Mouse (Mus musculus) heart, postnatal 0 days (tissue): ENCODE results near the gene Rhcg. TPM values are rescaled to one million over a fixed set of nuclear protein-coding genes. Genes with fewer than 3 reads are reported as not detected.
A peak's percentile ranks its signal among the peaks of the same experiment; 100 is the strongest.

Source experiments
- ATAC-seq: fragments of 200-750 bp; cut with Nextera tagmentation; 2 replicates; pipeline ENCODE4 v1.8.0; 2017; ENCODE audit warnings: low read depth, moderate number of reproducible peaks, moderate library complexity; ENCODE audit not compliant: insufficient read depth
- DNase-seq: peaks from one replicate; pipeline ENCODE4 v3.0.0-alpha.2; 2016; ENCODE audit warnings: low spot score
- H3K27ac ChIP-seq: fragments of 300-500 bp; sonication (generic); 2 replicates; pipeline ENCODE4 v1.5.1; 2014; ENCODE audit warnings: low read depth, mild to moderate bottlenecking
- H3K27me3 ChIP-seq: fragments of 300-500 bp; sonication (generic); 2 replicates; pipeline ENCODE4 v1.6.1; 2014; ENCODE audit warnings: low read length, mixed read lengths; ENCODE audit not compliant: control insufficient read depth, insufficient read depth
- H3K36me3 ChIP-seq: fragments of 300-500 bp; sonication (generic); replicated peaks from 2 replicates; pipeline ENCODE4 v1.6.1; 2014; ENCODE audit warnings: low read length, mixed read lengths; ENCODE audit not compliant: control insufficient read depth, insufficient read depth
- H3K4me1 ChIP-seq: fragments of 300-500 bp; sonication (generic); 2 replicates; pipeline ENCODE4 v1.6.1; 2014; ENCODE audit warnings: antibody characterized with exemption; ENCODE audit not compliant: control insufficient read depth, insufficient read depth
- H3K4me2 ChIP-seq: fragments of 300-500 bp; sonication (generic); 2 replicates; pipeline ENCODE4 v1.6.1; 2014; ENCODE audit warnings: low read depth, mild to moderate bottlenecking, low read length, moderate library complexity
- H3K4me3 ChIP-seq: fragments of 300-500 bp; sonication (generic); 2 replicates; pipeline ENCODE4 v1.5.1; 2014; ENCODE audit warnings: low read depth, low read length
- H3K9ac ChIP-seq: fragments of 300-500 bp; sonication (generic); replicated peaks from 2 replicates; pipeline ENCODE4 v1.6.1; 2014; ENCODE audit warnings: low read depth, low read length, mixed read lengths
- H3K9me3 ChIP-seq: fragments of 300-500 bp; sonication (generic); replicated peaks from 2 replicates; pipeline ENCODE4 v1.6.1; 2016; ENCODE audit warnings: low read length; ENCODE audit not compliant: control insufficient read depth
- CTCF ChIP-seq: IDR thresholded peaks from 2 replicates; pipeline ENCODE4 v1.5.1; 2016; ENCODE audit warnings: antibody characterized with exemption, control low read depth, low read depth
- EP300 ChIP-seq: IDR thresholded peaks from 2 replicates; pipeline ENCODE4 v1.6.1; 2016; ENCODE audit warnings: antibody characterized with exemption, low read depth
- WGBS: fragments of 180-500 bp; shearing (Covaris S2); extraction: QIAGEN DNeasy Blood & Tissue Kit; methylation state at CpG from one replicate; pipeline ENCODE4 v1.1.7; 2014; 5-methylcytosine and 5-hydroxymethylcytosine counted together
- polyA plus RNA-seq: library from polyadenylated mRNA; unstranded; fragments of >200 nt; fragmentation: Nextera tagmentation; extraction: Ambion mirVana; gene quantifications from 2 replicates; pipeline ENCODE4 v1.2.1, GENCODE M21; 2015
- total RNA-seq: library from RNA; depleted of rRNA; stranded (reverse); fragments of >200 nt; gene quantifications from 2 replicates; pipeline ENCODE4 v1.2.3, GENCODE M21; 2014; ENCODE audit warnings: low replicate concordance

Gene Rhcg
- total and polyA plus RNA-seq, 2 experiments from 2014 or later, result 0.04 to 0.40 TPM

- WGBS, result 61% methylated on average over 10 of the region's 10 CpGs
These were observed 17.3 kb downstream of the Rhcg start for GRCm38 (mm10) chr7:79600122-79600521.

DNA sequence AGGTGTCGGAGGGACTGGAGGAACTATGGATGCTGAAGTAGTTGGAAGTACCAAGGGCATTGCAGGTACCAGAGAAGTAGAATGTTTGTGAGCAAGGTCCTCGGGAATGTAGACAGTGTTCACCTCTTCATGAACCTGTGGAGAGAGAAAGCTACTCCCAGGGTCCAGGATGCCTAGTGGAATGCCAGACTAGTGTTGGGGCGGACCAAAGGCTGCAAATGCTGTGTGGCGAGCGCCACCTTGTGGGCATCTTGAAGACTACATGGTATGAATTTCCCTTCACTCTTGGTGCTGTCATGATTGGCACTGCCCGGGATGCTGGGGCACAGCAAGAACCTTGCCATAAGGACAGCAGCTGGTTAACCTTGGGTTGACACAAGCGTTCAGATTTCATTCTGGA, 22.6 kb downstream of the Rhcg start:
- ATAC-seq, result peak; percentile 73; the same call in 1 of the 2 replicates
- Histone ChIP-seq H3K9me3 (no peaks in the 10 kb centered on the region), H3K27ac (no peak overlapping the region), H3K4me1 (no peaks in the 10 kb centered on the region), H3K9ac (no peak overlapping the region), H3K27me3 (peaks cover 91% of the 10 kb centered on the region), H3K36me3 (no peaks in the 10 kb centered on the region), H3K4me2 (no peak overlapping the region), H3K4me3 (no peak overlapping the region)
- peak; percentile 64 for DNase-seq
- TF ChIP-seq EP300 (no peak), CTCF (peak; percentile 96)
- 11% methylated on average over 7 of the region's 7 CpGs for WGBS

More at GRCm38 (mm10) chr7:79600122-79600521, 17.3 kb downstream of the Rhcg start:
- DNase-seq (no peak), ATAC-seq (no peak)
- no peak overlapping the region for H3K27ac ChIP-seq
- H3K9me3 ChIP-seq, result no peaks in the 10 kb centered on the region
- TF ChIP-seq CTCF (no peak), EP300 (no peak)
- no peaks in the 10 kb centered on the region for H3K4me1 ChIP-seq
- H3K9ac ChIP-seq, result no peak overlapping the region
- no peak overlapping the region for H3K4me2 ChIP-seq
- no peaks in the 10 kb centered on the region for H3K36me3 ChIP-seq
- H3K27me3 ChIP-seq, result peaks cover 80% of the 10 kb centered on the region
- H3K4me3 ChIP-seq, result no peak overlapping the region

DNA sequence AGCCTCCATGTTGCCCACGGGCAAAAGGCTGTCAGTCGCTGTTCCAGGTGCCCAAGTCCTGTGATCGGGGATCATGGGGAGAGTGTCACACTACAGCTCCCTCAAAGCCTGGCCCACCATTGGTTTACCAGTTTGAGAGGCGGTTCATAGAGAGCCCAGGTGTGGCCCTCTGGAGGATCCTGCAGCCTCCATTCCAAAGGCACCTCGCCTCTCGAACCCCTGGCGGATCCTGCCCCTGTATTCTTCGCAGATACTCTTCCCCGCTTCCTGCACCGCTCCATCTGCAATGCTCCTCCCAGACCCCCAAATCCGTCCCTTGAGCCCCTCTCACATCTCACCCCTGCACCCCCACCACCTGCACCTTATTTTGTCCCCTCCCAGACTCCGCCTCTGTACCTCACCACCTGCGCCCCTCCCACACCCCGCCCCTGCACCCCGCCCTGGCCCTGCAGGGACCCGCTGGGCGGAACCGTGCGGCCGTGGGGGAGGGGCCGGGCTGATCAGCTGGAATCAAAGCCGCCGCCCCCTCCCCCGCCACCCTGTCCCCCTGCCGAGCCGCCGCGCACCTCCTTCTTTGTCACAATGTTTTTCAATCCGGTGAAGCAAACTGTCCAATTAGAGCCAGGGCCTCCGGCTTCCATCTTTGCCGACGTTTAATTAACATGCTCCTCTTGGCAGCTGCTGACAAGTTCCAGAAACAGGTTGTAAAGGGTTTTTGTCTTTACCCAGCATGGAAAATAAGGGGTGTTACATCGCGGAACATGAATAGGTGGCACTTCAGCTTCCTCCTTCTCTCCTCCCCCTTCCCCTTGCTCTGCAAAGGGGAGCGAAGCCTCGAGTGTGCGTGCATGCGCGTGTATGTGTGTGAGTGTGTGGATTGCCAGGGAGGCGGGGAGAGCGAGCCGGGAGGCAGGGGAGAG, 25.4 kb downstream of the Rhcg start:
- DNase-seq (no peak), ATAC-seq (no peak)
- TF ChIP-seq EP300 (no peak), CTCF (no peak)
- Histone ChIP-seq H3K27ac (no peak overlapping the region), H3K4me1 (no peaks in the 10 kb centered on the region), H3K9me3 (peaks cover 7% of the 10 kb centered on the region; the same call in 1 of the 2 replicates), H3K4me2 (peak overlapping the region; percentile 51), H3K27me3 (peaks cover 83% of the 10 kb centered on the region), H3K36me3 (no peaks in the 10 kb centered on the region), H3K9ac (no peak overlapping the region), H3K4me3 (peak overlapping the region; percentile 36)
- 2% methylated on average over 42 of the region's 42 CpGs for WGBS

GRCm38 (mm10) chr7:79590560-79591110, 26.8 kb downstream of the Rhcg start:
- Histone ChIP-seq H3K9ac (no peak overlapping the region), H3K9me3 (peaks cover 7% of the 10 kb centered on the region; the same call in 1 of the 2 replicates), H3K4me2 (no peak overlapping the region), H3K4me3 (no peak overlapping the region), H3K27me3 (peaks cover 77% of the 10 kb centered on the region), H3K27ac (no peak overlapping the region), H3K4me1 (no peaks in the 10 kb centered on the region), H3K36me3 (no peaks in the 10 kb centered on the region)
- no peak for DNase-seq
- no peak for ATAC-seq
- TF ChIP-seq EP300 (no peak), CTCF (no peak)
- 4% methylated on average over 3 of the region's 3 CpGs for WGBS

DNA sequence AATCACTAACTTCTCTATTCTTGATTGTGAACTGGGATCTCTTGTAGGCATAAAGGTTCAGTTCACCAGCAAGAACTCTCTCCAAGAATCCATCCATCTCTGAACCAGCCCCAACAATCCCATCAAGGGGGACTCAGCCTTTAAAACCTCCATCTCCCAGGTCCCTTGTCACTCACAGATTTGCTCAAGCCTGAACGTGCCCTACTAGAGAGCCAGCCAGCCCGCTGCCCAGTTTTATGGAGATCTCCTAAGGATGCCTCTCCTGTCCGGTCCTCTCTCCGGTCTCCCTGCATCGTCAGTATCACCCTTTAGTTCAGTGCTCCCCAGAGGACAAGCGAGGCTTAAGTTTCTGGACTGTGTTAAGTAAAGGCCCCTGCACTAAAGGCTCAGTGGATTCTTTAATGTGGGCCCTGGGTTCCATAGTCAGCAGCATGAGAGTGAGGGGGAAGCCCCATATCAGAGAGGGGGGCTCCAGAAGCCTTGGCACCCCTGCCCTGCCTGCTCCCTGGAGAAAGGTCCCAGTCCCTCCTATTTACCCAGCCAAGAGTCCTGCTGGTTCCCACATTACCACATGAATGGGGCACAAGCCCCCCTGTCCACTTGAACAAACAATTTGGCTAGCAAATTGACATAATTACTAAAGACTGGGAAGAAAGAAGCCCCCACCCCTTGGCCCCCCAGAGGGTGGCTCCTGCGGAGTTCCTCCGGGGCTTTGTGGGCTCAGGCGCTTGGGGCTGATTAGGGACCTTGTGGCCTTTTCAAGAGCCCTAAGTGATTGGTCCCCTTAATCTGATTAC, 27.5 kb downstream of the Rhcg start:
- Histone ChIP-seq H3K36me3 (no peaks in the 10 kb centered on the region), H3K27ac (no peak overlapping the region), H3K4me1 (no peaks in the 10 kb centered on the region), H3K9me3 (peaks cover 7% of the 10 kb centered on the region; the same call in 1 of the 2 replicates), H3K4me3 (no peak overlapping the region), H3K27me3 (peaks cover 73% of the 10 kb centered on the region), H3K4me2 (no peak overlapping the region), H3K9ac (no peak overlapping the region)
- ATAC-seq (no peak), DNase-seq (no peak)
- TF ChIP-seq CTCF (no peak), EP300 (no peak)
- 17% methylated on average over 9 of the region's 9 CpGs for WGBS
